Mouse (Mus musculus) forebrain, embryonic 13.5 days (tissue): ENCODE measurements around the gene Gnao1. TPM values are rescaled to one million over a fixed set of nuclear protein-coding genes. Genes with fewer than 3 reads are reported as not detected.

Experiments
- ATAC-seq: fragments of 200-750 bp; cut with Nextera tagmentation; 2 replicates; pipeline ENCODE4 v1.8.0; 2017
- H3K27ac ChIP-seq: fragments of 300-500 bp; sonication (generic); 2 replicates; pipeline ENCODE4 v1.5.1; 2015; ENCODE audit warnings: inconsistent platforms, mild to moderate bottlenecking, moderate library complexity
- H3K27me3 ChIP-seq: fragments of 300-500 bp; sonication (generic); 2 replicates; pipeline ENCODE4 v1.6.1; 2015; ENCODE audit warnings: mild to moderate bottlenecking, inconsistent platforms
- H3K36me3 ChIP-seq: fragments of 300-500 bp; sonication (generic); 2 replicates; pipeline ENCODE4 v1.6.1; 2015; ENCODE audit warnings: mild to moderate bottlenecking, inconsistent platforms; ENCODE audit not compliant: poor library complexity, severe bottlenecking
- H3K4me1 ChIP-seq: fragments of 300-500 bp; sonication (generic); 2 replicates; pipeline ENCODE4 v1.6.1; 2015; ENCODE audit warnings: inconsistent platforms
- H3K4me2 ChIP-seq: fragments of 300-500 bp; sonication (generic); 2 replicates; pipeline ENCODE4 v1.6.1; 2015; ENCODE audit warnings: inconsistent platforms, mild to moderate bottlenecking, moderate library complexity
- H3K4me3 ChIP-seq: fragments of 300-500 bp; sonication (generic); 2 replicates; pipeline ENCODE4 v1.5.1; 2015; ENCODE audit warnings: mild to moderate bottlenecking, inconsistent platforms
- H3K9ac ChIP-seq: fragments of 300-500 bp; sonication (generic); 2 replicates; pipeline ENCODE4 v1.6.1; 2015; ENCODE audit warnings: mild to moderate bottlenecking, inconsistent platforms
- H3K9me3 ChIP-seq: fragments of 300-500 bp; sonication (generic); replicated peaks from 2 replicates; pipeline ENCODE4 v1.6.1; 2016; ENCODE audit warnings: inconsistent platforms
- WGBS: fragments of 180-500 bp; shearing (Covaris S2); methylation state at CpG from one replicate; pipeline ENCODE4 v1.1.7; 2015; 5-methylcytosine and 5-hydroxymethylcytosine counted together
- polyA plus RNA-seq: library from polyadenylated mRNA; unstranded; fragments of >200 nt; fragmentation: Nextera tagmentation; extraction: Ambion mirVana; gene quantifications from 2 replicates; pipeline ENCODE4 v1.2.1, GENCODE M21; 2015

The Gnao1 gene
- polyA plus RNA-seq, 1 experiment from 2014 or later = 86.2 TPM

- Histone ChIP-seq H3K4me1 (0 out of 2 replicates have a peak, but pooled peaks cover 15% of the 10 kb centered on the region), H3K4me3 (no peak overlapping the region), H3K27ac (no peak overlapping the region), H3K27me3 (no peaks in the 10 kb centered on the region), H3K9ac (no peak overlapping the region), H3K9me3 (no peaks in the 10 kb centered on the region), H3K36me3 (peaks cover 18% of the 10 kb centered on the region; the same call in 1 of the 2 replicates), H3K4me2 (no peak overlapping the region)
- no peak for ATAC-seq
- 90% methylated on average over 9 of the region's 9 CpGs for WGBS
Observed at GRCm38 (mm10) chr8:93852851-93853461, 43.2 kb downstream of the Gnao1 start.

GRCm38 (mm10) chr8:93854676-93855075, 44.9 kb downstream of the Gnao1 start:
- H3K9ac ChIP-seq = no peak overlapping the region
- WGBS = 54% methylated on average over 5 of the region's 5 CpGs
- peaks cover 18% of the 10 kb centered on the region; the same call in 1 of the 2 replicates for H3K36me3 ChIP-seq
- H3K4me2 ChIP-seq = no peak overlapping the region
- no peak for ATAC-seq
- H3K27ac ChIP-seq = no peak overlapping the region
- no peak overlapping the region for H3K4me3 ChIP-seq
- peaks cover 20% of the 10 kb centered on the region for H3K4me1 ChIP-seq
- no peaks in the 10 kb centered on the region for H3K27me3 ChIP-seq
- no peaks in the 10 kb centered on the region for H3K9me3 ChIP-seq

- 73% methylated on average over 4 of the region's 4 CpGs for whole genome bisulfite sequencing
Observed at GRCm38 (mm10) chr8:93855272-93855671, 45.5 kb downstream of the Gnao1 start.

GRCm38 (mm10) chr8:93857144-93857543, 47.4 kb downstream of the Gnao1 start:
- Histone ChIP-seq H3K4me3 (no peak overlapping the region), H3K27me3 (no peaks in the 10 kb centered on the region), H3K27ac (no peak overlapping the region), H3K36me3 (peaks cover 11% of the 10 kb centered on the region; the same call in 1 of the 2 replicates), H3K4me1 (peaks cover 45% of the 10 kb centered on the region), H3K4me2 (no peak overlapping the region), H3K9ac (no peak overlapping the region), H3K9me3 (no peaks in the 10 kb centered on the region)
- 85% methylated on average over 4 of the region's 4 CpGs for WGBS
- ATAC-seq = no peak

More at GRCm38 (mm10) chr8:93855272-93855671, 45.5 kb downstream of the Gnao1 start:
- peaks cover 15% of the 10 kb centered on the region; the same call in 1 of the 2 replicates for H3K36me3 ChIP-seq
- H3K9ac ChIP-seq = no peak overlapping the region
- H3K9me3 ChIP-seq = no peaks in the 10 kb centered on the region
- H3K4me3 ChIP-seq = no peak overlapping the region
- H3K27me3 ChIP-seq = no peaks in the 10 kb centered on the region
- peaks cover 26% of the 10 kb centered on the region for H3K4me1 ChIP-seq
- no peak for ATAC-seq
- H3K4me2 ChIP-seq = no peak overlapping the region
- H3K27ac ChIP-seq = no peak overlapping the region

GRCm38 (mm10) chr8:93858286-93858685, 48.5 kb downstream of the Gnao1 start:
- Histone ChIP-seq H3K9ac (no peak overlapping the region), H3K27me3 (no peaks in the 10 kb centered on the region), H3K4me2 (no peak overlapping the region), H3K27ac (no peak overlapping the region), H3K9me3 (no peaks in the 10 kb centered on the region), H3K36me3 (peaks cover 4% of the 10 kb centered on the region; the same call in 1 of the 2 replicates), H3K4me3 (no peak overlapping the region), H3K4me1 (peaks cover 56% of the 10 kb centered on the region)
- 92% methylated on average over 1 of the region's 1 CpGs for WGBS
- no peak for ATAC-seq

- WGBS = 37% methylated on average over 4 of the region's 4 CpGs
- no peaks in the 10 kb centered on the region for H3K27me3 ChIP-seq
- H3K4me1 ChIP-seq = peaks cover 49% of the 10 kb centered on the region
- H3K4me2 ChIP-seq = no peak overlapping the region
- no peak overlapping the region; the same call in 1 of the 2 replicates for H3K27ac ChIP-seq
- H3K9ac ChIP-seq = no peak overlapping the region
- H3K36me3 ChIP-seq = 0 out of 2 replicates have a peak, but pooled peaks cover 4% of the 10 kb centered on the region
- H3K9me3 ChIP-seq = no peaks in the 10 kb centered on the region
- H3K4me3 ChIP-seq = no peak overlapping the region
- no peak for ATAC-seq
Observed at GRCm38 (mm10) chr8:93860020-93860419, 50.3 kb downstream of the Gnao1 start.

- peaks cover 43% of the 10 kb centered on the region for H3K4me1 ChIP-seq
- H3K9ac ChIP-seq = no peak overlapping the region
- H3K4me2 ChIP-seq = no peak overlapping the region
- H3K4me3 ChIP-seq = no peak overlapping the region
- H3K36me3 ChIP-seq = peaks cover 6% of the 10 kb centered on the region; the same call in 1 of the 2 replicates
- no peak for ATAC-seq
- no peak overlapping the region for H3K27ac ChIP-seq
- no peaks in the 10 kb centered on the region for H3K9me3 ChIP-seq
- H3K27me3 ChIP-seq = no peaks in the 10 kb centered on the region
- 82% methylated on average over 7 of the region's 7 CpGs for WGBS
Observed at GRCm38 (mm10) chr8:93864064-93864463, 54.3 kb downstream of the Gnao1 start.

- Histone ChIP-seq H3K36me3 (peaks cover 9% of the 10 kb centered on the region; the same call in 1 of the 2 replicates), H3K4me2 (no peak overlapping the region), H3K27ac (no peak overlapping the region), H3K4me3 (no peak overlapping the region), H3K9ac (no peak overlapping the region), H3K27me3 (no peaks in the 10 kb centered on the region), H3K9me3 (no peaks in the 10 kb centered on the region), H3K4me1 (peaks cover 24% of the 10 kb centered on the region)
- 95% methylated on average over 7 of the region's 7 CpGs for WGBS
- ATAC-seq = no peak
Observed at GRCm38 (mm10) chr8:93866271-93866670, 56.5 kb downstream of the Gnao1 start.

GRCm38 (mm10) chr8:93868486-93869221, 58.9 kb downstream of the Gnao1 start:
- no peak overlapping the region for H3K27ac ChIP-seq
- ATAC-seq = no peak
- no peak overlapping the region for H3K4me3 ChIP-seq
- H3K9ac ChIP-seq = no peak overlapping the region
- H3K4me2 ChIP-seq = no peak overlapping the region
- H3K27me3 ChIP-seq = no peaks in the 10 kb centered on the region
- H3K9me3 ChIP-seq = no peaks in the 10 kb centered on the region
- WGBS = 93% methylated on average over 5 of the region's 5 CpGs
- H3K4me1 ChIP-seq = 0 out of 2 replicates have a peak, but pooled peaks cover 5% of the 10 kb centered on the region
- H3K36me3 ChIP-seq = peaks cover 9% of the 10 kb centered on the region; the same call in 1 of the 2 replicates

GRCm38 (mm10) chr8:93871275-93871674, 61.5 kb downstream of the Gnao1 start:
- Histone ChIP-seq H3K36me3 (peaks cover 17% of the 10 kb centered on the region), H3K9me3 (no peaks in the 10 kb centered on the region)
- no peak for ATAC-seq

GRCm38 (mm10) chr8:93878396-93878795, 68.6 kb downstream of the Gnao1 start:
- no peak for ATAC-seq
- Histone ChIP-seq H3K4me3 (no peak overlapping the region), H3K4me2 (no peak overlapping the region), H3K36me3 (peaks cover 11% of the 10 kb centered on the region), H3K27ac (no peak overlapping the region), H3K9ac (no peak overlapping the region), H3K4me1 (peaks cover 9% of the 10 kb centered on the region; the same call in 1 of the 2 replicates), H3K9me3 (no peaks in the 10 kb centered on the region), H3K27me3 (no peaks in the 10 kb centered on the region)
- 94% methylated on average over 4 of the region's 4 CpGs for WGBS

More at GRCm38 (mm10) chr8:93871275-93871674, 61.5 kb downstream of the Gnao1 start:
- H3K4me3 ChIP-seq = no peak overlapping the region
- WGBS = 94% methylated on average over 5 of the region's 5 CpGs
- H3K27ac ChIP-seq = no peak overlapping the region
- no peaks in the 10 kb centered on the region for H3K4me1 ChIP-seq
- H3K9ac ChIP-seq = no peak overlapping the region
- H3K27me3 ChIP-seq = no peaks in the 10 kb centered on the region
- no peak overlapping the region for H3K4me2 ChIP-seq

- H3K4me3 ChIP-seq = no peak overlapping the region
- H3K9me3 ChIP-seq = no peaks in the 10 kb centered on the region
- H3K9ac ChIP-seq = no peak overlapping the region
- H3K36me3 ChIP-seq = peaks cover 15% of the 10 kb centered on the region
- WGBS = 94% methylated on average over 7 of the region's 7 CpGs
- H3K4me1 ChIP-seq = peaks cover 9% of the 10 kb centered on the region; the same call in 1 of the 2 replicates
- H3K27me3 ChIP-seq = no peaks in the 10 kb centered on the region
- no peak for ATAC-seq
- no peak overlapping the region for H3K4me2 ChIP-seq
- no peak overlapping the region for H3K27ac ChIP-seq
Observed at GRCm38 (mm10) chr8:93879966-93880365, 70.2 kb downstream of the Gnao1 start.
